Mouse (Mus musculus) forelimb bud, embryonic 11.5 days (tissue): Measurements from ENCODE around the gene 6430628N08Rik.

Source experiments
- DNase-seq: peaks from one replicate; pipeline ENCODE4 v3.0.0-alpha.2; 2012; ENCODE audit warnings: low read depth, low spot score

The 6430628N08Rik gene

GRCm38 (mm10) chr4:115885846-115886245 is 4.6 kb upstream of the 6430628N08Rik start:
- no peak for DNase-seq

- DNase-seq = no peak
Observed at GRCm38 (mm10) chr4:115886875-115887274, 3.6 kb upstream of the 6430628N08Rik start.

GRCm38 (mm10) chr4:115890066-115890465 is 399 bp upstream of the 6430628N08Rik start:
- DNase-seq = no peak

- no peak for DNase-seq
Observed at GRCm38 (mm10) chr4:115894281-115894680, 3.8 kb downstream of the 6430628N08Rik start.

GRCm38 (mm10) chr4:115897901-115898631 is 7.6 kb downstream of the 6430628N08Rik start:
- no peak for DNase-seq

- peak; percentile 82 for DNase-seq
Observed at GRCm38 (mm10) chr4:115902816-115903215, 12.4 kb downstream of the 6430628N08Rik start.

- peak; percentile 23 for DNase-seq
Observed at GRCm38 (mm10) chr4:115904375-115904774, 13.9 kb downstream of the 6430628N08Rik start.

- DNase-seq = no peak
Observed at GRCm38 (mm10) chr4:115905701-115906100, 15.2 kb downstream of the 6430628N08Rik start.

- no peak for DNase-seq
Observed at GRCm38 (mm10) chr4:115906791-115907190, 16.3 kb downstream of the 6430628N08Rik start.

GRCm38 (mm10) chr4:115907994-115908393 is 17.5 kb downstream of the 6430628N08Rik start:
- DNase-seq = no peak

GRCm38 (mm10) chr4:115908641-115909040 is 18.2 kb downstream of the 6430628N08Rik start:
- no peak for DNase-seq

GRCm38 (mm10) chr4:115911586-115911985 is 21.1 kb downstream of the 6430628N08Rik start:
- no peak for DNase-seq

- DNase-seq = no peak
Observed at GRCm38 (mm10) chr4:115919911-115920310, 29.4 kb downstream of the 6430628N08Rik start.

GRCm38 (mm10) chr4:115922688-115923087 is 32.2 kb downstream of the 6430628N08Rik start:
- DNase-seq = no peak

GRCm38 (mm10) chr4:115923262-115923880 is 32.9 kb downstream of the 6430628N08Rik start:
- DNase-seq = no peak

GRCm38 (mm10) chr4:115927637-115928036 is 37.2 kb downstream of the 6430628N08Rik start:
- DNase-seq = no peak

- DNase-seq = no peak
Observed at GRCm38 (mm10) chr4:115931556-115932088, 41.2 kb downstream of the 6430628N08Rik start.

GRCm38 (mm10) chr4:115935835-115936581 is 45.5 kb downstream of the 6430628N08Rik start:
- peak; percentile 33 for DNase-seq

GRCm38 (mm10) chr4:115936646-115937045 is 46.2 kb downstream of the 6430628N08Rik start:
- no peak for DNase-seq

GRCm38 (mm10) chr4:115937061-115937976 is 46.9 kb downstream of the 6430628N08Rik start:
- DNase-seq = no peak
